Mouse (Mus musculus) lung, postnatal 25 days (tissue): Measurements from ENCODE around the gene Tmem191c.
"Not testable (repeated sequence)": the region's sequence is repeated elsewhere in the genome, so short reads cannot be mapped to it uniquely, and the experiment has no call there.

ENCODE experiments used
- DNase-seq: peaks from one replicate; pipeline ENCODE4 v3.0.0; 2022; ENCODE audit warnings: low spot score

Gene Tmem191c

GRCm38 (mm10) chr16:17275721-17276120 is at the start of gene Tmem191c:
Tmem191c (plus strand) TSS chr16:17276077.
- DNase-seq, result no peak

- DNase-seq, result no peak
Observed at GRCm38 (mm10) chr16:17226496-17226895, 49.4 kb upstream of the Tmem191c start.

GRCm38 (mm10) chr16:17231523-17231922 is 44.4 kb upstream of the Tmem191c start:
- DNase-seq, result not testable (repeated sequence)

DNA sequence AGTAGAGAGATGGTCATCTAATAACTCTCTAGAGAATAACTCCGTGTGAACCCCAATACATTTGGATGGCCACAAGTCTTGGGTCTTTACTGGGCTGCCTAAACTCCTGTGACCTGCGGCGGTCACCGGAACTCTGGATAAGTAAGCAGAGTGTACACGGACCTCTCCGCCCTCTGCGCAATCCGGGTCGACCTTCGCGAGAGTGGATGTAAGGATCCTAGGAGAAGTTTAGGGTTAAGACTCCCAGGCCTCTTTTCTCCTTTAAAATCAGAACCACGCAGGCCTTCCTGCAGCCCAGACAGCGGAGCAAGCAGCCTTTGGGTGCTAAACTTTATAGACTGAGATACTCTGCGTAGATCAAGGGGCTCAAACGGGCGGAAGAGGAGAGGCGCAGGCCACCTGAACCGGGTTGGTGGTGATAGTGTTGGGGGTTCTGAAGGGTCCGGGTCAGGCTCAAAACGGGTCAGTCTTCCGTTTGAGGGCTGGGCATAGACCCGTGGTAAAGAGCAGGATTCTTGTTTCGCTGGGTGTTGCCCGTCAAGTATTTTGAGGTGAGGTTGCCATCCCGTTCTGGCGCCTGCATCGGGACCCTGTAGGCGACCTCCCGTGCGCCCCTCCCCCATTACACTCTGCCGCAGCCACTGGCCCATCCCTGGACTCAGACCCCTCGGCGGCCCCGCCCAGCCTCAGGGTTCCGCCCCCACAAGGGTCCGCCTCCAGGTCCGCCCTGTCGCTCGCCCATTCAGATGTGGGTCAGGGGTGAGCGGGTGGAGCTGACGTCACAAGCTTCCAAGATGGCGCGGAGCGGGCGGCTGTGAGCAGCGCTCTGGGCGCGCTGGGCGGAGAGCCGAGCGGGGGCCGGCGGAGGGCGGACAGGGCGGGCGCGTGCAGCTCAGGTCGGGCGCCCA is 42.8 kb upstream of the Tmem191c start, which contains the start of gene Hic2:
Gene Hic2, plus strand, starts transcription at position 779 of the 908 bp plus-strand sequence.
- peak; percentile 95 for DNase-seq

GRCm38 (mm10) chr16:17233702-17234498 is 42.0 kb upstream of the Tmem191c start:
- DNase-seq, result peak; percentile 5

DNA sequence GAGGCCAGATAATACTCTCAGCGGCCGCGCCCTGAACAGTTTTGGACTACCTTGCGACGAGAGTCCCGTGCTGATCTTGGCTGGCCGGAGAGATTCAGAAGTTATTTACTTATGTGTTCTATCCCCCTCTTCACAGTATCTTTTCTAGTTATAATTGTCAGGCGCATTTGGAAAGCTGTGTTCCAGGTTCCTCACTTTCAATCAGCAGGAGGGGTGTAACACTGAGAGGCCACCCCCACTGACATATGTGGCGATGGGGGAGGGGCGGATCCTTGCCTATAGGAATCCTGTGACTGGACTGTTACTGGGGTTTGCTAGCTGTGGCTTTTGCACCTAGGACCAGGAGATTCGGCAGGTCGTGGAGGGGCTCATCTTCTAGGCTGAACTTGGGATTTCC is 41.4 kb upstream of the Tmem191c start:
- no peak for DNase-seq

- DNase-seq, result peak; percentile 43
Observed at GRCm38 (mm10) chr16:17234916-17235665, 40.8 kb upstream of the Tmem191c start.

DNA sequence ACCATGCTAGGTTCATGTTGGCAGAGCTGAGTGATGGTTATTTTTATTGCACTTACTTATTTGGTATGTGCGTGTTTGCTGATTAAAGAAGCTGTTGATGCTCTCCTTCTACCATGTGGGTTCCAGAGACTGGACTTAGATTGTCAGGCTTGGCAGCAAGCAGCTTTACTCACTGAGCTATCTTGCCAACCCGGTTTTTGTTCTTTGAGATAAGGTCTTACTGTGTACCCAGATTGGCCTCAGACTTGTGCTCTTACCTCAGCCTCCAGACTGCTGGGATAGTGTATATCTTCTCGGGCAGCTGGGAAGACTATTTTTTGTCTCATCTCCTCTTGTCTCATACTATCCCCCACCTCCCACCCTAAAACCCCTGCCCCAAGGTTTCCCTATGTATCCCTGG is 38.2 kb upstream of the Tmem191c start:
- no peak for DNase-seq

- DNase-seq, result no peak
Observed at GRCm38 (mm10) chr16:17239409-17239808, 36.5 kb upstream of the Tmem191c start.

DNA sequence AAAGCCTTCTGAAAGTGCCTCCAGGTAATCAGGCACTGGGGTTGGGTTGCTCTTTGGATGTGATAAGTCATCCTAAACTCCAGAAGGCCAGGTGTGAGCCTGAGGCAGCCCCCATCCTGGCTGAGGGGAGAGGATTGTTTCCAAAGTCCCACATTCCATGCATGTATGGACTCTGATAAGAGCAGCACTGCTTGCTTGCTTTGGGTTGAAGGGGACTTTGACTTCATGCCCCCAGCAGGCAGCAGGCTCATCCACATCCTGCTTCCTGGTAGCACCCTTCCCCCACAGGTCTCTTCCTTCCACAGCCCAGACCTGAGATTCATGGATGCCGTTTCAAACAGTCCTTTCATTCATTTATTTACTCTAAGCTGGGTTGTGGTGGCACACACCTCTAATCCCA is 32.1 kb upstream of the Tmem191c start:
- DNase-seq, result no peak

GRCm38 (mm10) chr16:17244996-17245395 is 30.9 kb upstream of the Tmem191c start:
- DNase-seq, result no peak

DNA sequence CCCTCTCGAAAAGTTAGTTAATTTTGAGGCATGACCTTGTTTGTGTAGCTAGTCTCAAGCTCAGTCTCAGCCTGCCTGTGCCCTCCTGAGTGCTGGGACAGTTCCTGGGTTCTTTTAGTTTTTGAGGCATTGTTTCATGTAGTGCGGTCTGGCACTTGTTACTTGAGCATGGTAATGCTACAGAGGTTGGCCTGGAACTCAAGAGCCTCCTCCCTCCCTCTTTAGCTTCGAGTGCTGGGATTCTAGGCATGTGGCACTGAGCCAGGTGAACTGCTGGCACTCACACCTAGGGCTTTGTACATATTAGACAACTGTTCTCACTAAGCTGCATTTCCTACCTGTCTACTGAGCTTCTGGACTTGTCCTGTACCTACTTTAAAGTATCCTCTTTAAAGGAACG is 28.1 kb upstream of the Tmem191c start:
- peak; percentile 83 for DNase-seq

GRCm38 (mm10) chr16:17249135-17249534 is 26.7 kb upstream of the Tmem191c start:
- no peak for DNase-seq

GRCm38 (mm10) chr16:17251539-17251938 is 24.3 kb upstream of the Tmem191c start:
- DNase-seq, result peak; percentile 77

GRCm38 (mm10) chr16:17252086-17252726 is 23.7 kb upstream of the Tmem191c start:
- DNase-seq, result no peak

- DNase-seq, result no peak
Observed at GRCm38 (mm10) chr16:17252841-17253240, 23.0 kb upstream of the Tmem191c start.

- no peak for DNase-seq
Observed at GRCm38 (mm10) chr16:17254005-17254597, 21.8 kb upstream of the Tmem191c start.

GRCm38 (mm10) chr16:17255270-17255669 is 20.6 kb upstream of the Tmem191c start:
- DNase-seq, result no peak

DNA sequence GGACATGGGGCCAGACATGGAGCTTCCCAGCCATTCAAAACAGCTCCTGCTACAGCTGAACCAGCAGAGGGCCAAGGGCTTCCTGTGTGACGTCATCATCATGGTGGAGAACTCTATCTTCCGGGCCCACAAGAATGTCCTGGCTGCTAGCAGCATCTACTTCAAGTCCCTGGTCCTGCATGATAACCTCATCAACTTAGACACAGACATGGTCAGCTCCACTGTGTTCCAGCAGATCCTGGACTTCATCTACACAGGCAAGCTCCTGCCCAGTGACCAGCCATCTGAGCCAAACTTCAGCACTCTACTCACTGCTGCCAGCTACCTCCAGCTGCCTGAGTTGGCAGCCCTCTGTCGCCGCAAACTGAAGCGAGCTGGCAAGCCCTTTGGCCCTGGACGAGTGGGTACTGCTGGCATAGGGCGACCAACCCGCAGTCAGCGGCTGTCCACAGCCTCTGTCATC is 18.5 kb upstream of the Tmem191c start:
- no peak for DNase-seq

- DNase-seq, result no peak
Observed at GRCm38 (mm10) chr16:17258917-17259316, 17.0 kb upstream of the Tmem191c start.

DNA sequence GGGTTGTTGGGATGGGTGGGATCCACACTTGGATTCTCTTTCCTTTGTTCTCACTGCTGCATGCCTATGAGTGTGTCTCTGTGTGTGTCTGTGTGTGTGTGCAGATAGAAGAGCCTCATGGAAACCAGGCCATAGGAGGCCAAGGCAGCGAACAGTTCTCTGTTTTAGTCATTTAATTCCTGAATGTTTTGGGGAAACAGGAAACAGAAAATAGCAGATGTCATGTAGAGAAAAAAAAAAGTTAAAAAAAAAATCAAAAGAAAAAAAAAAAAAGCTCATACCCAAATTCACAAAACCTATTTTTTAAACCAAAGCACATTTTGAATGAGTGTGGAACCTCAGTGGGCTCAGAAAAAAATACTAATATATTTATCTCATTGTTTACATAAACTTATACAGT is 14.5 kb upstream of the Tmem191c start:
- no peak for DNase-seq
